Mouse (Mus musculus) fibroblast of lung, adult 2 months (primary cell): ENCODE measurements at regions not wholly inside any gene's neighbourhood (a gene's known extent, or its start where the extent isn't known, plus 50 kb on each side); places are given as distances from the start of the nearest gene placed in this dataset.

Experiments
- DNase-seq: peaks from one replicate; pipeline ENCODE4 v3.0.0-alpha.2; 2011; ENCODE audit warnings: low read depth

DNA sequence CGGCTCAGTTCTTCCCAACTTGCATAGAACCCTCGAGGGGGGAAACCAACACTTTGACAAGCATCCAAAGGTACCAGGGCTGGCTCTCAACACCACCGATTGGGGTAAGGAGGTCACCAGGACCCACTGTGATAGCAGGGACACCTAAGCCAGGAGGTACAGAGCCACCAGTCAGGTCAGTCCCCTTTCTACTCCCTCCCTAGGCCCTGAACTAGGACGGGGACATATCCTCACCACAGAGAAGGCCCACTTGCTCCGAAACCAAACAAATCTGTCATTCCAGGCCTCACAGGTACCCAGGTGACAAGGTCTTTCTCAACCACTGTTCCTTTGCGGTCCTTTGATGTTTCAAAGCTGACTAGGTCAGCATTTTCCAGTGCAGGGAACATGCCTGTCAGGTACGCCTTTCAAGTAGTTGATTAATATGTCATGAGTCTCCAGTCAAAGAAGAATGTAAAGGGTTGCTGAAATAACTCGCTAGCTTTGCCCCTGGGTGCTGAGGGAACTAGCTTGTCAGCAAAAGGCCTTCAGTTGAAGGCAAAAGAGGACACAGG is 95.4 kb downstream of the Zfp36l1 start:
- no peak for DNase-seq

DNA sequence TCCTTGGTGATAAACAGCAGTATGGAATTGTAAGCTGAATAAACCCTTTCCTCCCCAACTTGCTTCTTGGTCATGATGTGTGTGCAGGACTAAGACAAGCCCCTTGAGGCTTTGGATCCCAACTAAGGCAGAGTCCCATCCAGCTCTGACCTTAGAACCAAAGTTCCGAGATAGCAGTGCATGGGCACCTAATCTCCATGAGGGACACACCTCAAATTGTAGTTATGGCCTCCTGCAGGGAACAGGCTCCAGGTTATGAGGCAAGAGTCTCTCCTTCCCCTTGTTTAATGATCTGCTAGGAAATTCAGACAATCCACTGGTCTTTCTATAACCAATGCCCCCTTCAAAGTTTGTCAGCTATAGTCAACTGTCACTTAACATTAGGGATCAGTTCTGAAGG is 96.9 kb downstream of the Zfp36l1 start:
- DNase-seq = no peak

DNA sequence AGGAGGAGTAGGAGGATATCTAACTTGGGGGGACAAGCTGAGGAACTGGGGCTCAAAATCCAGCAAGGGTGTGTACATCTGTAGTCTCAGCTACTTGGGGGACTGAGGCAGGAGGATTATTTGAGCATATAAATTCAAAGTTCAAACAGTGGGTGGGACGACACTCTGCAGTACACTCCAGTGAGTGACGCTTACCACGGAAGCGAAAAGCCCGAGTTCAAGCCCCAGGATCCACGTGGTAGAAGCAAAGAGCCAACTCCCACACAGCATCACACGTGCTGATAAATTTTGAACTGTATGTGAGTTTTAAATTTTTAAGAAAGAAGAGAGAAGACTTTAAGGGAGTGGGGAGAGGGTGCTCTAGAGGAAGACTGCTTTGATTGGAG is 98.2 kb downstream of the Zfp36l1 start:
- DNase-seq = no peak

DNA sequence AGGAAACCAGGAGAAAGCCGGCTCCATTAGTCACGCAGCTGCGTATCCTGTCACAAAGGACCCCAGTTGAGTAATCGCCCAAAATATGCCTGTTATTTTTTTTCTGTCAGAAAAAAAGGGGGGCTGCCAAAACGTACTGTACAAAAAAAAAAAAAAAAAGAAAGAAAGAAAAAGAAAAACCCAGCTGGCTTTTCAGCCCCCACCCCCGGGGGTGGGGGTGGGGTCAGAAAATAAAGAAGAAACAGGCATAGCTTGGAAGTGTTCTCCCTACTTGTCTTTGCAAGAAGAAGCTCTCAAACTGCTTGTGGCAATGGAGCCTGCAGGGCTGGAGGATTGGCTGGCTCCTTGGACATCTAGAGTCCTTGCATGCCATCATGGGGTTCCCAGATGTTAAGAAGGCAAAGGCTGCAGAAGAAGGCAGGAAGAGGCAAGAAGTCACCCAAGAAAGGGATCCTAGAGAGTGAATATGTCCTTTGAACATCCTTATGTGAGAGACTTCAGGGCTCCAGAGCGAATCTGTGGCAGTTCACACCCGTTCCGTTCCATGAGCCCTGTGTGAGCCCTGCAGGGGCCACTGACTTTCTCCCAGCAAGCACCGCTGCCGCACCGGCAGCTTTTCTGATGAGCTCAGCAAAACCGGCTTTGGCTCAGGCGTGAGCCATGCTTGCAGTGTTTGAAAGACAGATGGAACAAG is 98.8 kb downstream of the Zfp36l1 start:
- DNase-seq = no peak

DNA sequence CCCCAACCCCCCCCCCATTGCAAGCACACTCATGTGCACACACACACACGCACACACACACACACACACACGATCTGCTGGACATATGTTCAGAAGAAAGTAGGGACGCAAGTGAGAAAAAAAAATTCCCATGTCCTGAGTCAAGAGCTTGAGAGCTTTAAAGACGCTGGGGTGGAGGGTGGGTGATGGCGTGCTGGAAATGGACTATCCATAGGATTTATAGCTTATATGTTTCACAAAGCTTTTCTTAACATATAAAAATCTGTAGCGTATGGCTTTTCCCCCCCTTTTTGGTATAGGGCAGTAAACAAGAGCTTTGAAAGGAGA is 99.3 kb downstream of the Zfp36l1 start:
- no peak for DNase-seq

DNA sequence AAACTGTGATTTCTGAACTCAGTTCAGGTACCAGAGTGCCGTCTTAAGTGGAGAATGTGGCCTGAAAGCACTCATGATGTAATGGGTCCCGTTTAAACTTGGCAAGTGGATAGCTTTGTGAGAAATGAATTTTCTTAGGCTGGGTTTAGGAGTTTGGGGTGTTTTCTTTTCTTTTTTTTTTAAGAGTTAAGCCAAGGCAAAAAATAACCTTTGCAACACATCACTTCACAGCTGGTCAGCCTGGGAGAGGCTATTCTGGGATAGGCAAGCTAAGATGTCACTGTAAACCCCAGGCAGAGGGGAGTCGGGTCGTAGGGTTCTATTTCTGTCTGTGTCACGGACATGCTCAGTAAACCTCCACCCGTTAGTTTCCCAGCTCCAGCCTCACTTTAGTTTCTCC is 100.9 kb downstream of the Zfp36l1 start:
- no peak for DNase-seq

DNA sequence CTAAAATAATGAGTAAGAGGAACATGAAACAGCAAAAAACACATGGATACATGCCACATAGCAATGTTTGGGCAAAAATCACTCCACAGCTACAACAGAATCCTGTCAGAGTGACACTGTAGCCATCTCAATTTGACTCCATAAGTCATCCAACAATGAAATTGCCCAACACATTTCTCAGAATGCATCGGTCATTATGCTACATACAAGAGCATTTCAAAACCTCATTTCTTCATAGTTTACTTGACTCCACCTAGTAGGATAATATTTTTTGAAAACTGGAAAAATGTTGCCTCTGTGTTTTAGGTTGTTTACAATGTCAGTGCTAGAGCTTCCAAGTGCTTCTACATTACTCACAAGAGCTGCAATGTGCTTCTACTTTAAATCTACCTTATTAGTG is 101.9 kb downstream of the Zfp36l1 start:
- no peak for DNase-seq

DNA sequence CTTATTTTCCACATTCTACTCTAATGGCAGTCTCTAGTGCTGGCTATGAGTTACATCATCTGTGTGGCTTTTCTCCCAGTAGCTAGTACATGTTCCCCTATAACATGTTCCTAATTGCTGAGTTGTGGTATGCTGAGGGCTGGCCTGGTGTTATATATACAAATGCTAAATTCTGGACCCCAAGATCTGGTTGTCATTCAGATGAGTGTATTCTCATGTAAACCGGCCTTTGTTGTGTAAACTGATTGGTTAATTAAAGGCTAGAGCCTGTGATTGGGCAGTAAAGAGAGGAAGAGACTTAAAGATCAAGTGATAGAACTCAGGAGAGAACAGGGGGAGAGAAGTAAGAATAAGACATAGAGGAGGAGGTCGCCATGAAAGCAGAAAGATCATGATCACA is 102.6 kb downstream of the Zfp36l1 start:
- DNase-seq = no peak

DNA sequence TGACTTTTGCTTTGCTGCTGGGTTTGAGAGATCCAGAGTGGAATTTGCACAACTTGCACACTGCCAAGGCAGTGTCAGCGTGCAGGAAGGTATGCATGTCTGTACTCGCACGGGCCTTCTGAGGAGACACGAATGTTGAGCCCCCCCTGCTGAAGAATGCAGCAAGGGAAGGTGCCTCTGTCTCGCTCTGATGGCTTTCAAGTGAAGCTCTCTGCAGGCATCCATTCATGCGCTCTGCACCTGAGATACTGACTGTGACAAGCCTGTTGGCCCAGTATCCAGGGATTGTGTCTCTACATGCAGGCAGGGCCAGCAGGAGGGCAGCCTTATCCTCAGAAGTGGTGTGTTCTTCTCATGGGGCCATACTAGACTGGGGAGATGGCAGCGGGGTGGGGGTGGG is 105.0 kb downstream of the Zfp36l1 start:
- DNase-seq = no peak

DNA sequence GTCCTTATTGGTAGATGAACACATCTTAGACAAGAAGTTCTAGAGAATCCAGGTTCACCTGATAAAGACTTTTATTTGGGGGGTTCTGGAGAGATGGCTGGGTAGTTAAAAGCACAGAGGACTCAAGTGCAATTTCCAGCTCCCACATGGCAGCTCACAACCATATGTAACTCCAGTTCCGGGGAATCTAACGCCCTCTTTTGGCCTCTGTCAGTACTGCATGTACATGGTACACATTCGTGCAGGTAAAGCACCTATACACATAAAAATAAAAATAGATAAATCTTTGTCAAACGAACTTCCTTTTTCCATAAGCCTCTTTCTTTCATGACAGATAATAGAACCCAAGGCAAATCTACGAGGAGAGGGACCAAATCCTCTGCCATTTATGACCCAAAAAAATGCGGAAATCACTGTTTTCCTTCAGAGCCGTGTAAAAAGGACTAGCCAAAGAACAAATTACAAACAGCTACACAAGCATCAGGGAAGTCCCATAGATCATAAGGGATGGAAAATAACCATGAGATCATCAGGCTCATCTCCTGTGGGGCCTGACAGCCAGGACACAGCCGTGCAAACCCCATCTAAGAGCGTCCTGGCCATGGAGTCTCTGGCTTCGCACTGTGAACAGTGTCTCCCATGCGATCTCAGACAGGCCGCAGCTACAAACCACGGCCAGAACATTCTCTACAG is 107.4 kb downstream of the Zfp36l1 start:
- no peak for DNase-seq

DNA sequence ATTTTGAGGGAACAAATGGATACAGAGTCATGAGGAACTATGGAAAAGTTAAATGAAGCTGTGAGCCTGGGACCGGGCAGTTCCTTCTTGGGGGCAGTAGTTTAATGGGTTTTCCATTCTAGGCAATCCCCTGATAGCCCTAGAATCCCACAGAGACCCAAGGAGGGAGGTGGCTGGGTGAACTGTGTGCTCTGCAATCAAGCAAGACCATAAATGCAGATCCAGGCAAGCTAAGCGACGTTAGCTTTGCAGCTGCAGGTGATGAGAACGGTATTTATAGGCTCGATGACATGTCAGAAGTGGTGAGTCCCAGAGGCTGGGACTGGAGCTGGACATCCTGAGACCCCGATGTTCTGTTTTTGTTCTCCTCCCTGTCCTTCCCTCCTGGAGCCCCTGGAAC is 108.2 kb downstream of the Zfp36l1 start:
- no peak for DNase-seq

DNA sequence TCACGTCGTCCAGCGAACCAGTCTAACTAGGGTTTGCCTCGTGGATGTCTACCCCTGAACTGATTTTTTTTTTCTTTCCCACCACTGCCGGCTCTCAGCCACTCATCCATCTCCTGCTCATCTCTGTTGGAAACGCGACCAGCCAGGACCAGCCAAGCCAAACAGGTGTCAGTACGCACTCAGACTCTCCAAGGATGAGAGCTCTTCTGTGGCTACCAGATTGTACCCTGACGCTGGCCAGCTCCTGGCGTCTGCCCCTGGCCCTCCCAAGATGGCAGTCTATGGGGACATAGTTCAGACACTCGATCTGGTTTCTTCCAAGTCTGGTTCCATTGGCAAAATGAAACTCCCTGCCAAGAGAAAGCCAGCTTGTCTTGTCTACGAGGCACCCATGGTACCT is 109.3 kb downstream of the Zfp36l1 start:
- no peak for DNase-seq

DNA sequence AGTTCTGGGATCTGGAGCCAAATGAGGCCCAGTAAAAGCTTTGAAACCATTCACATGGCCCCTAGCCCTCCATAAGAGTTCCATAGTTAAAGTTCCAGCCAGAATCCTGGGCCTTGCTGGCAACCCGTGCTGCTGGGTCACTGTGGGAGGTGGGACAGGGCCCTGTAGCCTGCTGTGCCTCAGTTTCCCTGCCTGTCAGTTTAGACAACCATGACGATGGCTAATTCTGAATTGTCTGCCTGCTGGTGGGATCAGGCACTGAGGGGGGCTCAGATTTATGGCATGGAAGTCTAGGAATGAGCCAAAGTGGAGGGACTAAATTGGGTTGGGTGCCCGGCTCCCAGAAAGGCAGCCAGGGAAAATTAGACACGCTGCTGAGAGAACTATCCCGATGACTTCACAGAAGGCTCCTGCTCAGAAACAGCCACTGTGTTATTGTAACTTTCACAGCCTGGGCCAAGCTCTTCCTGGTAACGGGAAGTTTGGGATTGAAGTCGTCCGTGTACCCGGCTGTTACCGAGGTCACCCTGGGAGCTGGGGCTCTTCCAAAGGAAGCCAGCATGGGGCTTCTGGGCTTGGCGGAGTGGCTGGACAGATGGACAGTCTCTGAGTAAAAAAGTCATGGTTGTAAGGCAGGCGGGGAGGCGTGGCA is 110.2 kb downstream of the Zfp36l1 start:
- no peak for DNase-seq

DNA sequence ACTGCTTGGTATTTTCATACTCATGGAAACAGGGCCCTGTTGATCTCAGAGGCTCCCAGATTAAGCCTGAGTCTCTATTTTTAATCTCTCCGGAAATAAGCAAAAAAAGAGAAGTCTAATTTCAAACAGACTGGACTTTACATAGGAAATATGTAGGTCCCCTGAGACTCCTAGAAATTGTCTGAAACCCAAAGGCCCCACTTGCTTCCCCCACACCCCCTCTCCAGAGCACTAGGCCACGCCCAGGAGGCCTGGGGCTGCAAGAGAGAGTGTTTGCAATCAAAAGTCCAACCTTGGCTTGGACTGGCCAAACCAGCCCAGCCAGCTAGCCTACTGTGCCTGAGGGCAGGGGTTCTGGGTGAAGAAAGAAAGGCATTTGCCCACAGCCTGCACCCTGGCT is 111.0 kb downstream of the Zfp36l1 start:
- no peak for DNase-seq

DNA sequence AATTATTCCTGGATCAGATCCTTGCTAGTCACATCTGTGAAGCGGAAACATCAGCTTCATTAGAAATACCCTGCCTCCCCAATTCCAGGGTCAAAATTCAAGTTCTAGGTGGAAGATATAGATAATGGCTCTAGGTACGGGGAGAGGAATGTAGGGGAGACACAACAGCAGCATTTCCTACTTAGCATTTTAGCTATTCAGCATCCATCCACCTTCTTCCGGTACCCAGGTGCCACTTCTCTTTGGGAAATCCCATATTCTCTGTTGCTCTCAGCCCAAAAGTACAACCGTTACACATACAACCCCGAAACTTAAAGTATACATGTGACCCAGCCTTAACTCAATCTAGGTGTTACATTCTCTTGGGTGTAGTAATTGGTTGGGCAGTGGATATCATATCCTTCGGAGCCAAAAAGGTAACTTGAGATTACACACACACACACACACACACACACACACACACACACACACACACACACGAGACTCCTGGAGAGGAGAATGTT is 112.9 kb downstream of the Zfp36l1 start:
- no peak for DNase-seq

DNA sequence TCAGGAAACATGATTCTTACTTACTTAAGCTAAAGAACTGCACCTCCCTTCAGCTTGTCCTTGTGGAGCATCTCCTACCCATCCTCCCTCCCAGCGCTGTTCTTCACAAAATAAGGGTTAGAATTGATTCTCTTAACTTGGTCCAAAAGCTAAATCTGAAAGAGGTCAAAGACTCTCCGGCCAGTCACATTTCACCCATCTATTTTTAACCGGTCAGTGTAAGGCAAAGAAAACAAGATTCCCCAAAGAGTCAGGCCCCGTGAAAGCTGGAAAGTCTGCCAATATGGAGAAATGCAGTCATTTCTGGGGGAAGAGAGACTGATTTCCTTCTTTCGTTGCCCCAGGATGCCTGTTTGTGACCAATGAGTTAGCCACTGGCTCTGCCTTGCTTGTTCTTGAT is 114.0 kb downstream of the Zfp36l1 start:
- DNase-seq = no peak

DNA sequence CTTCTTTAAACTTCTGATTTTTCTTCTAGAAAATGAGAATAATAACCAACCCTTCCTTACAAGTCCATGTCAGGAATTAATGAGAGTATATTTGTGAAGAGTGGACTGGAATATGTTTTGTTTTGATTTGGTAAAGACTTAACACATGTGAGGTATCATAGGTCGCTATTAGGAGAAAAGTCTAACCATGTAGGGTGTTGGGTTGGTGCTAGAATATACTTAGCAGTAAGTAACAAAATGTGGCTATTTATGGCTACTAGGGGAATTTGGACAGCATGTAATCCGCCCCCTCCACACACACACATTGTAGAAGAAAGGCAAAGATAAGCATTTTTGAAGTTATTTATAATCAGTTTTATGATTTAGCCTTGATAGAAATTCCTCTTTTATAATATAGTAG is 114.5 kb downstream of the Zfp36l1 start:
- DNase-seq = no peak

DNA sequence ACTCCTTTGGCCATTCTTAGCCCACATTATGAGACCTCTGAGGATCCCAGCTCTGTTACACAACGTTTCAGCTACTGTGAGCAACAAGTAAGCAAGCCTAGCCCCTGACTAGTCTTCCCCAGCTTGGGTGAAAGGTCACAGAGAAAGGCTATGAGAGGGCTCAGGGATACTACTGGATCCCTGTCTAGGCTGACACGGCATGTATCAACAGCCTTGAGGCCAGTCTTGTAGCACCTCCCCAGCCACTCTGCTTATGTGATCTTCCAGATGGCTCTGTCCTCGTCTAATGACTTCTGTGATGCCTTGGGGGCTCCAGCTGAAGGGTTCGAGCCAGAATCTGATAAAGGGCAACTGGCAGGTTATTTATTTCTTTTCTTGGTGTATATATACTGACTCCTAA is 115.6 kb downstream of the Zfp36l1 start:
- no peak for DNase-seq

DNA sequence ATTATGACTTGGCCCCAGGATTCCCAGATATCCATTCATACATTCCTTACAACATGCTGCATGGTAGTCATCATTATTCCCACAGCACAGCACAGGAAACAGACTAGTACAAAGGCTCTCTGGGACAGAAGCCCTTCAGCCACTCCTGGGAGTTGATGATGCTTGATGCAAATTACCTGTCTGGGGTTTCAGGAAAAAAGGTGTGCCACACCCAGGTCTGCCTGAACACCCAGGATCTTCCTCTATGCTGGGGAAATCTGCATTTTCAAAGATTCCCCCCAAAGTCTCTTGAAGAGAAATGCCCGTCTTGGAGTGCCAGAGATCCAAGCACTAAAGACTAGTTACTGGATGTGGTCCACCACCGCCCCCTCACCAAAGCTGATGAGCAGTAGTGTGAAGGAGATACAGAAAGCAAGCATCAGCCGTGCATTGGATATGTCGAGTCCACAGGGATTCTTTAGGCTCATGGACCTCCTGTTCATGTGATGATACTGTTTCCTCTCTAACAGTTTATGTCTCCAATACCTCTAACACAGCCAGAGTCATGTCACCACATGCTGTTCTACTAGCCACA is 117.2 kb downstream of the Zfp36l1 start:
- no peak for DNase-seq

DNA sequence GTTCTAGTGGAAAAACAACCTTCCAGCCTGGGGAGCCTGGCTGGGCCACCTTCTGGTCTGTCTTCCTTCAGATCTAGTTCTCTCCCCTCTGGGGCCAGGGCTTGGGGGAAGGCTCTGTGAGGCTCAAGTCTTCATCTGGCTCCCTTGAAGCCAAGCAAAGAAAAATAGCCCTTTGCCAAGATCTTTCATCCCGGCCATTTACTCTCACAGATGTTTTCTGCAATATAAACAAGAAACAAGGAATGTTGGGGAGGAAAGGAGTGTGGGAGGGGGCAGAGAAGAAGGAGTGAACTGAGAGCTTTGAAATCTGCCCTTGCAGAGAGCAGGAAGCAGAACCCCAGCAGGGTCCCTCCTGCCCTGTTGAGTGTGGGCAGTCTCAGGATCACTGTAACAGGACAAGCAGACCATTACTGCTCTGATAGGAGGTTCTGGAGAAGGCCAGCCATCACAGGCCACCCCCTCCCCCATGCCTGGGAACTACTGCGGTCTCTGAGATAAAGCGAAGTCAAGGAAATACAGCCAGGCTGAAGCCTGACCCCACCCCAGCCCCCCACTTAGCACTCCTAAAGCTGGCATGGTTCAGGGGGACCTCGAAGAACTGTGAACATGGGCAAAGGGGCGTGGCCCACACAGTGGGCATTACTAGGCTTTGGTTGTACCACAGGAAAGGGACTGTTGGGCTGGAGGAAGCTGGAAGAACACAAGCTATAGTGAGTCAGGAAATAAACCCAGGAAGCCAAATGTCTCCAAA is 118.8 kb downstream of the Zfp36l1 start:
- no peak for DNase-seq

DNA sequence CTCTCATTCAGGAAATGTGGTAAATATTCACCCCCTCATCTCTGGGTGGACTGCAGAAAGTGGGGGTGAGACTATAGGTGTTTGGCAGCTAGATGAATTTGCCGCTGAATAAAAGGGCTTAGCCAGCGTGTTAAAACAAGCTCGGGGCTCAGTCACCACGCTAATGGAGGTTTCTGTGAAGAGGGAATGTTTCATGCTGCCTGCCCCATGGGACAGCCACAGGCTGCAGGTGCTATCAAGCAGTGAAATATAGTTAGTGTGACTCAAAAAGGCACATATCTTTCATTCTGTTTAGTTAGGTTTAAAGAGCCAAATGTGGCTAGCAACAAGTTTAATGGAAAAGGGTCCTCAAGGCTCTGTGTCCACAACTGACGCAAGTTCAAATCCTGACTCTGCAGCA is 121.5 kb downstream of the Zfp36l1 start:
- DNase-seq = no peak

DNA sequence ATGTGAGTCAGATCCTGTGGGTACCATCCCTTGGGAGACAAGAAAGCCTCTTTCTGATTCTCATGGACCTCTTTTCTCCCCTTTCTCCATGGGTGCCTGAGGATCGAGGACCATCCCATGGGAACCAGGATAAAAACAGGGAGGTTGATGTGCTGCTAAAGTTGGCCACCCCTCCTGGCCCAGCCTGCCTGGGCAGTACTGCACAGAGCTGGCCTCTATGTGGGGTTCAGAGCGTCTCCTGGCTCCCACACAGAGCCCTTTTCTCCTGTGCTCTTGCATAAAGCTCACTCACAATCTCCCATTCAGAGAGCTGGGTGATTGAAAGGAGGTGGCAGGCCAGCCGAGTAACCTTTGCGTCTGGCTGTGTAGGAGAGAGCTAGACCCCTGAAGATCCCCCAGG is 122.1 kb downstream of the Zfp36l1 start:
- DNase-seq = no peak
